Mouse (Mus musculus) cerebellum, adult 18-20 months (tissue): Measurements from ENCODE around the gene Hjurp.

Experiments
- DNase-seq, 2 experiments: peaks; one replicate each; pipeline ENCODE4 v3.0.0; 2021

The Hjurp gene

GRCm38 (mm10) chr1:88297480-88298258, 20.2 kb upstream of the Hjurp start:
- no peak for DNase-seq

GRCm38 (mm10) chr1:88296171-88296920, 18.9 kb upstream of the Hjurp start:
- no peak for DNase-seq

- DNase-seq, result no peak
These were observed 17.2 kb upstream of the Hjurp start for GRCm38 (mm10) chr1:88294650-88295049.

GRCm38 (mm10) chr1:88292057-88292456, 14.6 kb upstream of the Hjurp start:
- no peak for DNase-seq

GRCm38 (mm10) chr1:88291409-88292005, 14.1 kb upstream of the Hjurp start:
- no peak for DNase-seq

- DNase-seq, result no peak
These were observed 13.1 kb upstream of the Hjurp start for GRCm38 (mm10) chr1:88290511-88290910.

GRCm38 (mm10) chr1:88289917-88290316, 12.5 kb upstream of the Hjurp start:
- peak in 1 of 2 experiments; percentile 59 for DNase-seq

- no peak for DNase-seq
These were observed 11.7 kb upstream of the Hjurp start for GRCm38 (mm10) chr1:88289152-88289551.

- no peak for DNase-seq
These were observed 11.3 kb upstream of the Hjurp start for GRCm38 (mm10) chr1:88288789-88289127.

GRCm38 (mm10) chr1:88288056-88288788, 10.8 kb upstream of the Hjurp start:
- no peak for DNase-seq

GRCm38 (mm10) chr1:88287697-88287980, 10.2 kb upstream of the Hjurp start:
- peak in 1 of 2 experiments; percentile 57 for DNase-seq

GRCm38 (mm10) chr1:88286887-88287696, 9.7 kb upstream of the Hjurp start:
- no peak for DNase-seq

- DNase-seq, result no peak
These were observed 8.9 kb upstream of the Hjurp start for GRCm38 (mm10) chr1:88286136-88286845.

- DNase-seq, result no peak
These were observed 8.2 kb upstream of the Hjurp start for GRCm38 (mm10) chr1:88285652-88286051.

GRCm38 (mm10) chr1:88284946-88285320, 7.5 kb upstream of the Hjurp start:
- peak in 1 of 2 experiments; percentile 45 for DNase-seq

- DNase-seq, result no peak
These were observed 7.0 kb upstream of the Hjurp start for GRCm38 (mm10) chr1:88284228-88284945.

- DNase-seq, result no peak
These were observed 6.2 kb upstream of the Hjurp start for GRCm38 (mm10) chr1:88283376-88284227.

- DNase-seq, result no peak
These were observed 4.9 kb upstream of the Hjurp start for GRCm38 (mm10) chr1:88282301-88282700.

- DNase-seq, result no peak
These were observed 2.7 kb upstream of the Hjurp start for GRCm38 (mm10) chr1:88280006-88280690.
